Mouse (Mus musculus): ENCODE measurements around the gene Gm13276.

DNA sequence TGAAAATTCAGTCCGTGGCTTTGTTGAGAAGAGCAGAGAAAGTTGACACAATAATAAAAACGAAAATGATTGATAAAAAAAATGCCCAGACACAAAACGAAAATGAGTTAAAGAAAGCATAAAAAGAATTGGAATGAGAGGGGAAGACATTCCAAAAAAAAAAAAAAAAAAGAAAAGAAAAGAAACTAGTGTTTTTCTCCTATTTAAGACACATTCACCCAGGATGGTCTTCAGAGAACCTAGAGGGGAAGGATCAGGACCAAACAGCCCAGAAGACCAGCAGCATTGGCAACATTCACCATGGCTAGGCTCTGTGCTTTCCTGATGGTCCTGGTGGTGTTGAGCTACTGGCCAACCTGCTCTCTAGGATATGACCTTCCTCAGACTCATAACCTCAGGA lies 30.4 kb downstream of the Gm13276 start, which contains the start of gene Ifna7:
- TF ChIP-seq POLR2A (IDR thresholded peaks at IDR 0.05; ENCODE audit: control insufficient read depth, low read depth, low read length) (no peak), CTCF (IDR thresholded peaks at IDR 0.05; ENCODE audit: control insufficient read depth, insufficient read depth, insufficient replicate concordance, low read depth, low read length) (no peak)
